Mouse (Mus musculus): ENCODE measurements at regions not wholly inside any gene's neighbourhood (a gene's known extent, or its start where the extent isn't known, plus 50 kb on each side); places are given as distances from the start of the nearest gene placed in this dataset.

DNA sequence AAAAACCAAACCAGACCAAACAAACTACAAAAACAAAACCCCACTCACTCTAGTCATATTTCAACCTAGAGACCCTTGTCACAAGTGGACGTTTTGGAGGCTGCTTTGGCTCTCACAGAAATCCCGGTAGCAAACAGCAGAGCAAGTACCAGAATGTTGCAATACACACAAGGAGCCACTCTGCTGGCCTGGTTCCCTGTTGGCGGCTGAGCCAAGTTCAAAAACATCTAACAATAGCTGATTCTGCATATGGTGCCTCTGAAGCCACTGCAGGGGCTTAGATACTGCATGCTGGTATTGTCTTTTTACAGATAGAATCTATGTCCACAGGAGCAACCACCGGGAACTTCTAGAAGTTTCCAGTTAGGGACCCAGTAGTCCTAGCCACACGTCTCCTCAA, 159.6 kb upstream of the Map1b start:
- TF ChIP-seq CTCF (conservative IDR thresholded peaks at IDR 0.05; ENCODE audit: insufficient read depth, insufficient read length, low read depth, low read length) (no peak), POLR2A (IDR thresholded peaks at IDR 0.05; ENCODE audit: low read depth, low read length) (no peak)
